Mouse (Mus musculus) liver, embryonic 11.5 days (tissue): ENCODE measurements around the gene Gtsf2. TPM values are rescaled to one million over a fixed set of nuclear protein-coding genes. Genes with fewer than 3 reads are reported as not detected.

Experiments
- ATAC-seq: fragments of 200-750 bp; cut with Nextera tagmentation; replicated peaks from 2 replicates; pipeline ENCODE4 v1.8.0; 2017; ENCODE audit warnings: moderate number of reproducible peaks, mild to moderate bottlenecking, moderate TSS enrichment, moderate library complexity; ENCODE audit not compliant: low FRiP score
- DNase-seq: peaks from one replicate; pipeline ENCODE4 v3.0.0-alpha.2; 2017; ENCODE audit warnings: low spot score
- H3K27ac ChIP-seq: fragments of 300-500 bp; sonication (generic); 2 replicates; pipeline ENCODE4 v1.5.1; 2014; ENCODE audit warnings: mild to moderate bottlenecking, low read depth, low read length, control low read depth
- H3K27me3 ChIP-seq: fragments of 300-500 bp; sonication (generic); replicated peaks from 2 replicates; pipeline ENCODE4 v1.6.1; 2014; ENCODE audit warnings: low read length, mixed read lengths; ENCODE audit not compliant: control insufficient read depth, insufficient read depth
- H3K36me3 ChIP-seq: fragments of 300-500 bp; sonication (generic); 2 replicates; pipeline ENCODE4 v1.6.1; 2014; ENCODE audit warnings: mild to moderate bottlenecking, low read length, moderate library complexity, mixed read lengths; ENCODE audit not compliant: control insufficient read depth, insufficient read depth
- H3K4me1 ChIP-seq: fragments of 300-500 bp; sonication (generic); replicated peaks from 2 replicates; pipeline ENCODE4 v1.6.1; 2014; ENCODE audit warnings: low read length, mixed read lengths; ENCODE audit not compliant: control insufficient read depth, insufficient read depth
- H3K4me2 ChIP-seq: fragments of 300-500 bp; sonication (generic); 2 replicates; pipeline ENCODE4 v1.6.1; 2014; ENCODE audit warnings: mild to moderate bottlenecking, control low read depth, moderate library complexity
- H3K4me3 ChIP-seq: fragments of 300-500 bp; sonication (generic); 2 replicates; pipeline ENCODE4 v1.5.1; 2014; ENCODE audit warnings: low read depth, low read length, control low read depth
- H3K9ac ChIP-seq: fragments of 300-500 bp; sonication (generic); 2 replicates; pipeline ENCODE4 v1.6.1; 2014; ENCODE audit warnings: low read depth, low read length, control low read depth
- H3K9me3 ChIP-seq: fragments of 300-500 bp; sonication (generic); 2 replicates; pipeline ENCODE4 v1.6.1; 2016; ENCODE audit warnings: low read length, inconsistent platforms, mixed read lengths; ENCODE audit not compliant: control insufficient read depth
- WGBS: fragments of 180-500 bp; shearing (Covaris S2); extraction: QIAGEN DNeasy Blood & Tissue Kit; methylation state at CpG from one replicate; pipeline ENCODE4 v1.1.7; 2014; 5-methylcytosine and 5-hydroxymethylcytosine counted together
- polyA plus RNA-seq: library from polyadenylated mRNA; unstranded; fragments of >200 nt; fragmentation: Nextera tagmentation; extraction: Ambion mirVana; gene quantifications from 2 replicates; pipeline ENCODE4 v1.2.1, GENCODE M21; 2014

Gene Gtsf2
- polyA plus RNA-seq, 1 experiment from 2014 or later, result not detected

GRCm38 (mm10) chr15:103479080-103479606 is 30.9 kb upstream of the Gtsf2 start:
- H3K27ac ChIP-seq, result no peak overlapping the region
- H3K4me2 ChIP-seq, result no peak overlapping the region
- DNase-seq (no peak), ATAC-seq (no peak)
- no peaks in the 10 kb centered on the region for H3K9me3 ChIP-seq
- 76% methylated on average over 1 of the region's 1 CpGs for WGBS
- no peak overlapping the region for H3K4me3 ChIP-seq
- no peak overlapping the region for H3K9ac ChIP-seq
- H3K27me3 ChIP-seq, result no peaks in the 10 kb centered on the region
- H3K36me3 ChIP-seq, result no peaks in the 10 kb centered on the region
- H3K4me1 ChIP-seq, result no peaks in the 10 kb centered on the region

- no peaks in the 10 kb centered on the region for H3K4me1 ChIP-seq
- 83% methylated on average over 5 of the region's 5 CpGs for WGBS
- no peak overlapping the region for H3K4me3 ChIP-seq
- no peaks in the 10 kb centered on the region for H3K9me3 ChIP-seq
- DNase-seq (no peak), ATAC-seq (no peak)
- H3K27ac ChIP-seq, result no peak overlapping the region
- no peak overlapping the region for H3K4me2 ChIP-seq
- H3K9ac ChIP-seq, result no peak overlapping the region
- no peaks in the 10 kb centered on the region for H3K36me3 ChIP-seq
- no peaks in the 10 kb centered on the region for H3K27me3 ChIP-seq
Observed at GRCm38 (mm10) chr15:103473769-103474168, 25.5 kb upstream of the Gtsf2 start.

GRCm38 (mm10) chr15:103473182-103473581 is 24.9 kb upstream of the Gtsf2 start:
- no peak overlapping the region for H3K9ac ChIP-seq
- WGBS, result 83% methylated on average over 7 of the region's 7 CpGs
- ATAC-seq, result no peak

GRCm38 (mm10) chr15:103472265-103472664 is 24.0 kb upstream of the Gtsf2 start:
- Histone ChIP-seq H3K9ac (no peak overlapping the region), H3K27ac (no peak overlapping the region), H3K4me3 (no peak overlapping the region), H3K27me3 (no peaks in the 10 kb centered on the region), H3K4me2 (no peak overlapping the region), H3K9me3 (no peaks in the 10 kb centered on the region), H3K4me1 (no peaks in the 10 kb centered on the region), H3K36me3 (no peaks in the 10 kb centered on the region)
- ATAC-seq, result no peak
- WGBS, result 77% methylated on average over 3 of the region's 3 CpGs
- DNase-seq, result no peak

More at GRCm38 (mm10) chr15:103473182-103473581, 24.9 kb upstream of the Gtsf2 start:
- Histone ChIP-seq H3K4me1 (no peaks in the 10 kb centered on the region), H3K4me3 (no peak overlapping the region), H3K9me3 (no peaks in the 10 kb centered on the region), H3K27me3 (no peaks in the 10 kb centered on the region), H3K36me3 (no peaks in the 10 kb centered on the region), H3K4me2 (no peak overlapping the region), H3K27ac (no peak overlapping the region)
- no peak for DNase-seq

- no peaks in the 10 kb centered on the region for H3K9me3 ChIP-seq
- H3K4me3 ChIP-seq, result no peak overlapping the region
- H3K4me1 ChIP-seq, result no peaks in the 10 kb centered on the region
- DNase-seq, result no peak
- H3K27ac ChIP-seq, result no peak overlapping the region
- no peaks in the 10 kb centered on the region for H3K27me3 ChIP-seq
- ATAC-seq, result no peak
- H3K4me2 ChIP-seq, result no peak overlapping the region
- 82% methylated on average over 7 of the region's 7 CpGs for WGBS
- no peak overlapping the region for H3K9ac ChIP-seq
- H3K36me3 ChIP-seq, result no peaks in the 10 kb centered on the region
Observed at GRCm38 (mm10) chr15:103471488-103472194, 23.4 kb upstream of the Gtsf2 start.

- no peak for DNase-seq
- Histone ChIP-seq H3K27ac (no peak overlapping the region), H3K9ac (no peak overlapping the region), H3K4me2 (no peak overlapping the region), H3K4me1 (no peaks in the 10 kb centered on the region), H3K36me3 (no peaks in the 10 kb centered on the region), H3K27me3 (no peaks in the 10 kb centered on the region), H3K9me3 (no peaks in the 10 kb centered on the region), H3K4me3 (no peak overlapping the region)
- no peak for ATAC-seq
- 61% methylated on average over 7 of the region's 7 CpGs for WGBS
Observed at GRCm38 (mm10) chr15:103462539-103463261, 14.4 kb upstream of the Gtsf2 start.

- ATAC-seq (no peak), DNase-seq (no peak)
- Histone ChIP-seq H3K27me3 (no peaks in the 10 kb centered on the region), H3K4me2 (peak overlapping the region; percentile 50), H3K4me1 (no peaks in the 10 kb centered on the region), H3K9me3 (no peaks in the 10 kb centered on the region), H3K9ac (no peak overlapping the region), H3K4me3 (peak overlapping the region; percentile 26; the same call in 1 of the 2 replicates), H3K27ac (no peak overlapping the region), H3K36me3 (no peaks in the 10 kb centered on the region)
- WGBS, result 62% methylated on average over 6 of the region's 6 CpGs
Observed at GRCm38 (mm10) chr15:103454449-103454848, 6.2 kb upstream of the Gtsf2 start.

GRCm38 (mm10) chr15:103453551-103454218 is 5.4 kb upstream of the Gtsf2 start, which contains the start of gene Nckap1l:
Gene Nckap1l (plus strand): TSS chr15:103453794.
- DNase-seq, result no peak
- H3K4me2 ChIP-seq, result peak within 1 kb of the TSS; percentile 50
- WGBS, result 50% methylated on average over 13 of the region's 13 CpGs
- H3K9me3 ChIP-seq, result no peaks in the 10 kb centered on the region
- no peaks in the 10 kb centered on the region for H3K27me3 ChIP-seq
- H3K4me1 ChIP-seq, result no peaks in the 10 kb centered on the region
- H3K9ac ChIP-seq, result no peak within 1 kb of the TSS
- no peaks in the 10 kb centered on the region for H3K36me3 ChIP-seq
- H3K4me3 ChIP-seq, result peak within 1 kb of the TSS; percentile 26
- peak; percentile 86 for ATAC-seq
- no peak within 1 kb of the TSS for H3K27ac ChIP-seq
